21 mouse cellular contexts compared by ENCODE assay signal in genomic region chr4:71524255-71524970, GRCm38 (mm10).
DNase-seq lines count a peak whose midpoint lies in the region; ATAC-seq and TF ChIP-seq lines count a peak whose summit lies in the region.
"Had no signal": no experiment of that assay in that cellular context is flagged by ENCODE, and none has a peak within 500 bp of the region (broad histone marks: within the 10 kb centered on the region; RNA-seq: fewer than 3 reads in every experiment).

No protein-coding gene starts in this region.

- no peak overlapping the region for H3K4me2 ChIP-seq in forebrain, embryonic 14.5 days (ENCODE audit: low read length)
- no peak overlapping the region for H3K4me2 ChIP-seq in forebrain, embryonic 15.5 days (replicated peaks)
- H3K4me2 ChIP-seq in lung, embryonic 14.5 days = no peak overlapping the region
- no peak overlapping the region for H3K4me2 ChIP-seq in liver, embryonic 13.5 days
- H3K4me2 ChIP-seq: heart, embryonic 15.5 days; hindbrain, embryonic 14.5 days; limb, embryonic 15.5 days; neural tube, embryonic 15.5 days had no signal

- peak; percentile 24 for DNase-seq in forebrain, embryonic 14.5 days (ENCODE audit: low spot score)
- DNase-seq in lung, embryonic 14.5 days = peak; percentile 65
- DNase-seq in lung, postnatal 4 days = no peak
- DNase-seq in 416B (ENCODE audit: low read depth) = peak; percentile 32
- DNase-seq in liver, embryonic 13.5 days = no peak
- DNase-seq in c-Kit-positive CD71-positive TER-119-positive erythroid progenitor cells, embryonic 14.5 days (ENCODE audit: low spot score) = no peak
- no peak for DNase-seq in cerebellum, postnatal 25 days
- DNase-seq: adrenal gland, postnatal 14 days; cerebellum, adult 9-10 months; heart, postnatal 36 days; kidney, adult 2 months; kidney, postnatal 14 days; left cerebral cortex, postnatal 4 days; lung, postnatal 36 days had no signal

- WGBS in forebrain, embryonic 14.5 days = 84% methylated on average over 4 of the region's 4 CpGs
- 79% methylated on average over 4 of the region's 4 CpGs for WGBS in forebrain, embryonic 15.5 days
- 28% methylated on average over 4 of the region's 4 CpGs for WGBS in lung, embryonic 14.5 days
- WGBS in liver, embryonic 13.5 days (ENCODE audit: insufficient replicate concordance) = 46% methylated on average over 4 of the region's 4 CpGs

- no peak for TF ChIP-seq CTCF in lung, embryonic 14.5 days (IDR thresholded peaks at IDR 0.05; ENCODE audit: low read depth)

- no peaks in the 10 kb centered on the region for H3K36me3 ChIP-seq in forebrain, embryonic 14.5 days (ENCODE audit: control insufficient read depth, insufficient read depth, low read length)
- no peaks in the 10 kb centered on the region for H3K36me3 ChIP-seq in forebrain, embryonic 15.5 days
- no peaks in the 10 kb centered on the region for H3K36me3 ChIP-seq in lung, embryonic 14.5 days (ENCODE audit: insufficient read depth)
- H3K36me3 ChIP-seq in liver, embryonic 13.5 days = no peaks in the 10 kb centered on the region
- H3K36me3 ChIP-seq: forebrain, embryonic 10.5 days; heart, embryonic 15.5 days; limb, embryonic 15.5 days; neural tube, embryonic 15.5 days had no signal

- no peaks in the 10 kb centered on the region for H3K27me3 ChIP-seq in forebrain, embryonic 14.5 days (replicated peaks; ENCODE audit: control insufficient read depth, insufficient read depth, low read length)
- H3K27me3 ChIP-seq in forebrain, embryonic 15.5 days = no peaks in the 10 kb centered on the region
- H3K27me3 ChIP-seq in lung, embryonic 14.5 days (ENCODE audit: insufficient read depth, low read length) = no peaks in the 10 kb centered on the region
- no peaks in the 10 kb centered on the region for H3K27me3 ChIP-seq in liver, embryonic 13.5 days
- H3K27me3 ChIP-seq: heart, embryonic 15.5 days; limb, embryonic 15.5 days; neural tube, embryonic 15.5 days had no signal

- H3K9ac ChIP-seq in forebrain, embryonic 14.5 days (ENCODE audit: low read length) = no peak overlapping the region
- H3K9ac ChIP-seq in forebrain, embryonic 15.5 days (replicated peaks) = no peak overlapping the region
- H3K9ac ChIP-seq in lung, embryonic 14.5 days = no peak overlapping the region
- no peak overlapping the region for H3K9ac ChIP-seq in liver, embryonic 13.5 days
- H3K9ac ChIP-seq: heart, embryonic 15.5 days; hindbrain, embryonic 14.5 days; limb, embryonic 15.5 days; neural tube, embryonic 15.5 days had no signal

- no peak for ATAC-seq in forebrain, embryonic 14.5 days
- ATAC-seq in forebrain, embryonic 15.5 days (replicated peaks) = no peak
- ATAC-seq in lung, embryonic 14.5 days (ENCODE audit: insufficient read depth) = peak; percentile 63
- ATAC-seq in liver, embryonic 13.5 days (ENCODE audit: low read depth) = peak; percentile 71
- ATAC-seq: CD4-positive, CD25-positive, alpha-beta regulatory T cell, adult 4 months had no signal

- H3K27ac ChIP-seq in forebrain, embryonic 14.5 days (ENCODE audit: low read depth, low read length) = no peak overlapping the region
- H3K27ac ChIP-seq in forebrain, embryonic 15.5 days (replicated peaks) = no peak overlapping the region
- no peak overlapping the region for H3K27ac ChIP-seq in lung, embryonic 14.5 days (ENCODE audit: low read depth)
- H3K27ac ChIP-seq in liver, embryonic 13.5 days = no peak overlapping the region
- H3K27ac ChIP-seq: forebrain, embryonic 10.5 days; heart, embryonic 15.5 days; hindbrain, embryonic 14.5 days; limb, embryonic 15.5 days; neural tube, embryonic 15.5 days had no signal

- no peaks in the 10 kb centered on the region for H3K4me1 ChIP-seq in forebrain, embryonic 14.5 days (ENCODE audit: control insufficient read depth, insufficient read depth, low read length)
- 0 out of 2 replicates have a peak, but pooled peaks cover 3% of the 10 kb centered on the region for H3K4me1 ChIP-seq in forebrain, embryonic 15.5 days
- 0 out of 2 replicates have a peak, but pooled peaks cover 4% of the 10 kb centered on the region for H3K4me1 ChIP-seq in lung, embryonic 14.5 days (ENCODE audit: insufficient read depth)
- peaks cover 3% of the 10 kb centered on the region; the same call in 1 of the 2 replicates for H3K4me1 ChIP-seq in liver, embryonic 13.5 days (replicated peaks)
- H3K4me1 ChIP-seq: heart, embryonic 15.5 days; limb, embryonic 15.5 days; neural tube, embryonic 15.5 days had no signal

- no peak overlapping the region for H3K4me3 ChIP-seq in forebrain, embryonic 14.5 days (ENCODE audit: low read depth, low read length)
- no peak overlapping the region for H3K4me3 ChIP-seq in forebrain, embryonic 15.5 days
- H3K4me3 ChIP-seq in lung, embryonic 14.5 days (ENCODE audit: low read depth, low read length) = no peak overlapping the region
- H3K4me3 ChIP-seq in liver, embryonic 13.5 days (replicated peaks) = no peak overlapping the region
- H3K4me3 ChIP-seq: forebrain, embryonic 10.5 days; heart, embryonic 15.5 days; limb, embryonic 15.5 days; neural tube, embryonic 15.5 days had no signal

- H3K9me3 ChIP-seq in forebrain, embryonic 14.5 days (replicated peaks; ENCODE audit: control insufficient read depth, low read length) = no peaks in the 10 kb centered on the region
- no peaks in the 10 kb centered on the region for H3K9me3 ChIP-seq in forebrain, embryonic 15.5 days
- no peaks in the 10 kb centered on the region for H3K9me3 ChIP-seq in lung, embryonic 14.5 days (ENCODE audit: low read depth, low read length)
- no peaks in the 10 kb centered on the region for H3K9me3 ChIP-seq in liver, embryonic 13.5 days (replicated peaks)
- H3K9me3 ChIP-seq: forebrain, embryonic 10.5 days; heart, embryonic 15.5 days; limb, embryonic 15.5 days; neural tube, embryonic 15.5 days had no signal

Comparison
In these comparisons a context has a peak if more than half of its experiments do, and no peak if none do; other contexts are left out.
1. DNase-seq: peak in forebrain, embryonic 14.5 days (single experiment), lung, embryonic 14.5 days (single experiment) and 416B (single experiment); none in lung, postnatal 4 days (0 of 2), liver, embryonic 13.5 days (single experiment), c-Kit-positive CD71-positive TER-119-positive erythroid progenitor cells, embryonic 14.5 days (single experiment) and cerebellum, postnatal 25 days (0 of 2).
2. ATAC-seq: peak in lung, embryonic 14.5 days (single experiment) and liver, embryonic 13.5 days (single experiment); none in forebrain, embryonic 14.5 days (single experiment) and forebrain, embryonic 15.5 days (single experiment).